Comparison of ENCODE assay signal across 20 mouse cellular contexts in genomic region chr6:54549311-54549710, GRCm38 (mm10). TPM values are rescaled to one million over a fixed set of nuclear protein-coding genes. Genes with fewer than 3 reads are reported as not detected.
DNase-seq lines count a peak whose midpoint lies in the region; ATAC-seq lines count a peak whose summit lies in the region.
"Had no signal": no experiment of that assay in that cellular context is flagged by ENCODE, and none has a peak within 500 bp of the region (broad histone marks: within the 10 kb centered on the region; RNA-seq: fewer than 3 reads in every experiment).

No protein-coding gene starts in this region.

- 0 out of 2 replicates have a peak overlapping the region, but pooled peaks have one; percentile 17 for H3K9ac ChIP-seq in forebrain, embryonic 13.5 days
- H3K9ac ChIP-seq in forebrain, embryonic 15.5 days (replicated peaks), result no peak overlapping the region
- H3K9ac ChIP-seq in midbrain, embryonic 15.5 days, result no peak overlapping the region
- H3K9ac ChIP-seq in neural tube, embryonic 13.5 days, result no peak overlapping the region
- H3K9ac ChIP-seq: forebrain, postnatal 0 days; hindbrain, embryonic 12.5 days had no signal

- H3K36me3 ChIP-seq in forebrain, embryonic 13.5 days (ENCODE audit: poor library complexity, severe bottlenecking), result peaks cover 16% of the 10 kb centered on the region
- H3K36me3 ChIP-seq in forebrain, embryonic 15.5 days, result peaks cover 4% of the 10 kb centered on the region; the same call in 1 of the 2 replicates
- H3K36me3 ChIP-seq in midbrain, embryonic 10.5 days, result peaks cover 24% of the 10 kb centered on the region
- no peaks in the 10 kb centered on the region for H3K36me3 ChIP-seq in midbrain, embryonic 15.5 days (replicated peaks)
- H3K36me3 ChIP-seq in neural tube, embryonic 13.5 days, result peaks cover 9% of the 10 kb centered on the region; the same call in 1 of the 2 replicates
- H3K36me3 ChIP-seq: heart, embryonic 10.5 days; hindbrain, embryonic 12.5 days had no signal

- no peak overlapping the region for H3K4me2 ChIP-seq in forebrain, embryonic 13.5 days
- no peak overlapping the region for H3K4me2 ChIP-seq in forebrain, embryonic 15.5 days (replicated peaks)
- no peak overlapping the region for H3K4me2 ChIP-seq in midbrain, embryonic 15.5 days
- H3K4me2 ChIP-seq in neural tube, embryonic 13.5 days, result no peak overlapping the region
- H3K4me2 ChIP-seq: hindbrain, embryonic 12.5 days had no signal

- no peak for DNase-seq in midbrain, embryonic 10.5 days (ENCODE audit: low spot score)
- DNase-seq in neural tube, embryonic 10.5 days (ENCODE audit: extremely low spot score, low spot score), result no peak
- DNase-seq: adrenal gland, adult 2 months; adrenal gland, postnatal 14 days; cerebellum, adult 11 months; cerebellum, adult 9-10 months; cerebellum, postnatal 14 days; forebrain, postnatal 0 days; gastrocnemius, postnatal 25 days; heart, adult 2 months had no signal

- H3K4me1 ChIP-seq in forebrain, embryonic 13.5 days, result peaks cover 63% of the 10 kb centered on the region
- H3K4me1 ChIP-seq in forebrain, embryonic 15.5 days, result peaks cover 62% of the 10 kb centered on the region
- peaks cover 40% of the 10 kb centered on the region for H3K4me1 ChIP-seq in midbrain, embryonic 10.5 days
- H3K4me1 ChIP-seq in midbrain, embryonic 15.5 days, result peaks cover 38% of the 10 kb centered on the region
- peaks cover 63% of the 10 kb centered on the region for H3K4me1 ChIP-seq in neural tube, embryonic 13.5 days (replicated peaks)

- 52% methylated on average over 4 of the region's 4 CpGs for WGBS in forebrain, embryonic 13.5 days
- WGBS in forebrain, embryonic 15.5 days, result 48% methylated on average over 4 of the region's 4 CpGs
- 75% methylated on average over 4 of the region's 4 CpGs for WGBS in midbrain, embryonic 10.5 days
- 57% methylated on average over 4 of the region's 4 CpGs for WGBS in midbrain, embryonic 15.5 days
- WGBS in neural tube, embryonic 13.5 days, result 65% methylated on average over 4 of the region's 4 CpGs

- no peaks in the 10 kb centered on the region for H3K9me3 ChIP-seq in forebrain, embryonic 13.5 days (replicated peaks)
- H3K9me3 ChIP-seq in forebrain, embryonic 15.5 days, result no peaks in the 10 kb centered on the region
- no peaks in the 10 kb centered on the region for H3K9me3 ChIP-seq in midbrain, embryonic 10.5 days (replicated peaks)
- no peaks in the 10 kb centered on the region for H3K9me3 ChIP-seq in midbrain, embryonic 15.5 days
- H3K9me3 ChIP-seq in neural tube, embryonic 13.5 days, result no peaks in the 10 kb centered on the region
- H3K9me3 ChIP-seq: heart, embryonic 10.5 days; hindbrain, embryonic 12.5 days had no signal

- ATAC-seq in forebrain, embryonic 13.5 days, result no peak
- ATAC-seq in forebrain, embryonic 15.5 days (replicated peaks), result no peak
- ATAC-seq in midbrain, embryonic 15.5 days (replicated peaks), result no peak
- no peak for ATAC-seq in neural tube, embryonic 13.5 days (ENCODE audit: low read depth)
- ATAC-seq: CD4-positive, CD25-positive, alpha-beta regulatory T cell, adult 4 months; forebrain, postnatal 0 days; hindbrain, postnatal 0 days; inflammation-experienced regulatory T-cells, adult 6 months; intestine, embryonic 16.5 days had no signal

- H3K27me3 ChIP-seq in forebrain, embryonic 13.5 days, result no peaks in the 10 kb centered on the region
- H3K27me3 ChIP-seq in forebrain, embryonic 15.5 days, result no peaks in the 10 kb centered on the region
- H3K27me3 ChIP-seq in midbrain, embryonic 10.5 days (ENCODE audit: low read depth, poor library complexity, severe bottlenecking), result no peaks in the 10 kb centered on the region
- H3K27me3 ChIP-seq in midbrain, embryonic 15.5 days (replicated peaks), result no peaks in the 10 kb centered on the region
- H3K27me3 ChIP-seq in neural tube, embryonic 13.5 days, result no peaks in the 10 kb centered on the region
- H3K27me3 ChIP-seq: hindbrain, embryonic 12.5 days had no signal

- H3K27ac ChIP-seq in forebrain, embryonic 13.5 days, result no peak overlapping the region
- no peak overlapping the region; the same call in 1 of the 2 replicates for H3K27ac ChIP-seq in forebrain, embryonic 15.5 days (replicated peaks)
- 0 out of 2 replicates have a peak overlapping the region, but pooled peaks have one; percentile 13 for H3K27ac ChIP-seq in midbrain, embryonic 10.5 days (replicated peaks)
- H3K27ac ChIP-seq in midbrain, embryonic 15.5 days, result no peak overlapping the region
- H3K27ac ChIP-seq in neural tube, embryonic 13.5 days (replicated peaks), result peak overlapping the region; percentile 59; the same call in 1 of the 2 replicates
- H3K27ac ChIP-seq: heart, adult 2 months; heart, embryonic 10.5 days; hindbrain, embryonic 12.5 days; hindbrain, postnatal 0 days had no signal

- no peak overlapping the region for H3K4me3 ChIP-seq in forebrain, embryonic 13.5 days
- H3K4me3 ChIP-seq in forebrain, embryonic 15.5 days, result no peak overlapping the region
- H3K4me3 ChIP-seq in midbrain, embryonic 10.5 days, result no peak overlapping the region
- H3K4me3 ChIP-seq in midbrain, embryonic 15.5 days, result no peak overlapping the region
- H3K4me3 ChIP-seq in neural tube, embryonic 13.5 days, result no peak overlapping the region
- H3K4me3 ChIP-seq: heart, adult 2 months; heart, embryonic 10.5 days; hindbrain, embryonic 12.5 days had no signal

RNA-seq across cellular contexts. Expression of gene Scrn1, which starts 17.0 kb away (rescaled TPM):
- polyA plus RNA-seq in forebrain, embryonic 13.5 days (2015; fragmentation: Nextera tagmentation; extraction: Ambion mirVana), result 129 and 131 TPM in 2 replicates
- polyA plus RNA-seq in forebrain, embryonic 15.5 days (2015; fragmentation: Nextera tagmentation; extraction: Ambion mirVana), result 135 TPM in 2 replicates
- polyA plus RNA-seq in midbrain, embryonic 10.5 days (2016; fragmentation: Nextera tagmentation; extraction: Ambion mirVana), result 47.7 and 66.6 TPM in 2 replicates
- polyA plus RNA-seq in midbrain, embryonic 15.5 days (2015; fragmentation: Nextera tagmentation; extraction: Ambion mirVana), result 119 and 123 TPM in 2 replicates
- 95.5 and 102 TPM in 2 replicates for polyA plus RNA-seq in neural tube, embryonic 13.5 days (2015; fragmentation: Nextera tagmentation; extraction: Ambion mirVana)

RNA-seq across cellular contexts. Expression of gene Plekha8, which starts 45.6 kb away (rescaled TPM):
- polyA plus RNA-seq in forebrain, embryonic 13.5 days (2015; fragmentation: Nextera tagmentation; extraction: Ambion mirVana), result 10.6 and 12.1 TPM in 2 replicates
- polyA plus RNA-seq in forebrain, embryonic 15.5 days (2015; fragmentation: Nextera tagmentation; extraction: Ambion mirVana), result 9.6 and 10.2 TPM in 2 replicates
- 16.2 and 16.5 TPM in 2 replicates for polyA plus RNA-seq in midbrain, embryonic 10.5 days (2016; fragmentation: Nextera tagmentation; extraction: Ambion mirVana)
- polyA plus RNA-seq in midbrain, embryonic 15.5 days (2015; fragmentation: Nextera tagmentation; extraction: Ambion mirVana), result 9.5 and 10.5 TPM in 2 replicates
- 9.6 and 10.2 TPM in 2 replicates for polyA plus RNA-seq in neural tube, embryonic 13.5 days (2015; fragmentation: Nextera tagmentation; extraction: Ambion mirVana)

RNA-seq across cellular contexts. Expression of gene Fkbp14, which starts 47.8 kb away (rescaled TPM):
- 9.1 and 9.4 TPM in 2 replicates for polyA plus RNA-seq in forebrain, embryonic 13.5 days (2015; fragmentation: Nextera tagmentation; extraction: Ambion mirVana)
- polyA plus RNA-seq in forebrain, embryonic 15.5 days (2015; fragmentation: Nextera tagmentation; extraction: Ambion mirVana), result 6.6 and 7.4 TPM in 2 replicates
- 13.0 and 14.2 TPM in 2 replicates for polyA plus RNA-seq in midbrain, embryonic 10.5 days (2016; fragmentation: Nextera tagmentation; extraction: Ambion mirVana)
- polyA plus RNA-seq in midbrain, embryonic 15.5 days (2015; fragmentation: Nextera tagmentation; extraction: Ambion mirVana), result 7.0 and 7.8 TPM in 2 replicates
- polyA plus RNA-seq in neural tube, embryonic 13.5 days (2015; fragmentation: Nextera tagmentation; extraction: Ambion mirVana), result 19.0 and 19.3 TPM in 2 replicates
- polyA plus RNA-seq: CD4-positive, CD25-positive, alpha-beta regulatory T cell, adult 4 months; inflammation-experienced regulatory T-cells, adult 6 months had no signal

Comparison
In these comparisons a context has a peak if more than half of its experiments do, and no peak if none do; other contexts are left out.
1. H3K27ac ChIP-seq: peak in midbrain, embryonic 10.5 days (single experiment) and neural tube, embryonic 13.5 days (single experiment); none in forebrain, embryonic 13.5 days (single experiment), forebrain, embryonic 15.5 days (single experiment) and midbrain, embryonic 15.5 days (single experiment).